Mouse (Mus musculus) stomach, embryonic 16.5 days (tissue): ENCODE data around the gene Hist1h3a. TPM values are rescaled to one million over a fixed set of nuclear protein-coding genes. Genes with fewer than 3 reads are reported as not detected.
"Not testable (repeated sequence)": the region's sequence is repeated elsewhere in the genome, so short reads cannot be mapped to it uniquely, and the experiment has no call there.

Source experiments
- ATAC-seq: fragments of 200-750 bp; cut with Nextera tagmentation; 2 replicates; pipeline ENCODE4 v1.8.0; 2017; ENCODE audit warnings: moderate number of reproducible peaks, moderate TSS enrichment; ENCODE audit not compliant: insufficient read depth, low FRiP score
- H3K27ac ChIP-seq: fragments of 300-500 bp; sonication (generic); 2 replicates; pipeline ENCODE4 v1.5.1; 2014; ENCODE audit warnings: low read length
- H3K27me3 ChIP-seq: fragments of 300-500 bp; sonication (generic); 2 replicates; pipeline ENCODE4 v1.6.1; 2014; ENCODE audit warnings: low read length, control low read depth, mixed read lengths; ENCODE audit not compliant: control insufficient read depth, insufficient read depth
- H3K36me3 ChIP-seq: fragments of 300-500 bp; sonication (generic); 2 replicates; pipeline ENCODE4 v1.6.1; 2014; ENCODE audit warnings: low read length; ENCODE audit not compliant: control insufficient read depth, insufficient read depth
- H3K4me1 ChIP-seq: fragments of 300-500 bp; sonication (generic); 2 replicates; pipeline ENCODE4 v1.6.1; 2014; ENCODE audit warnings: low read length, control low read depth, mixed read lengths; ENCODE audit not compliant: control insufficient read depth, insufficient read depth
- H3K4me2 ChIP-seq: fragments of 300-500 bp; sonication (generic); 2 replicates; pipeline ENCODE4 v1.6.1; 2014; ENCODE audit warnings: low read depth, low read length, mixed read lengths
- H3K4me3 ChIP-seq: fragments of 300-500 bp; sonication (generic); replicated peaks from 2 replicates; pipeline ENCODE4 v1.5.1; 2014; ENCODE audit warnings: mild to moderate bottlenecking, low read length
- H3K9ac ChIP-seq: fragments of 300-500 bp; sonication (generic); 2 replicates; pipeline ENCODE4 v1.6.1; 2014; ENCODE audit warnings: low read length
- H3K9me3 ChIP-seq: fragments of 300-500 bp; sonication (generic); replicated peaks from 2 replicates; pipeline ENCODE4 v1.6.1; 2016; ENCODE audit warnings: low read length, control low read depth; ENCODE audit not compliant: control insufficient read depth
- WGBS: fragments of 180-500 bp; shearing (Covaris S2); extraction: QIAGEN DNeasy Blood & Tissue Kit; methylation state at CpG from one replicate; pipeline ENCODE4 v1.1.7; 2014; 5-methylcytosine and 5-hydroxymethylcytosine counted together
- polyA plus RNA-seq: library from polyadenylated mRNA; unstranded; fragments of >200 nt; fragmentation: Nextera tagmentation; extraction: Ambion mirVana; gene quantifications from 2 replicates; pipeline ENCODE4 v1.2.1, GENCODE M21; 2015

Hist1h3a gene
- 2.0 and 3.5 TPM in 2 replicates for polyA plus RNA-seq

DNA sequence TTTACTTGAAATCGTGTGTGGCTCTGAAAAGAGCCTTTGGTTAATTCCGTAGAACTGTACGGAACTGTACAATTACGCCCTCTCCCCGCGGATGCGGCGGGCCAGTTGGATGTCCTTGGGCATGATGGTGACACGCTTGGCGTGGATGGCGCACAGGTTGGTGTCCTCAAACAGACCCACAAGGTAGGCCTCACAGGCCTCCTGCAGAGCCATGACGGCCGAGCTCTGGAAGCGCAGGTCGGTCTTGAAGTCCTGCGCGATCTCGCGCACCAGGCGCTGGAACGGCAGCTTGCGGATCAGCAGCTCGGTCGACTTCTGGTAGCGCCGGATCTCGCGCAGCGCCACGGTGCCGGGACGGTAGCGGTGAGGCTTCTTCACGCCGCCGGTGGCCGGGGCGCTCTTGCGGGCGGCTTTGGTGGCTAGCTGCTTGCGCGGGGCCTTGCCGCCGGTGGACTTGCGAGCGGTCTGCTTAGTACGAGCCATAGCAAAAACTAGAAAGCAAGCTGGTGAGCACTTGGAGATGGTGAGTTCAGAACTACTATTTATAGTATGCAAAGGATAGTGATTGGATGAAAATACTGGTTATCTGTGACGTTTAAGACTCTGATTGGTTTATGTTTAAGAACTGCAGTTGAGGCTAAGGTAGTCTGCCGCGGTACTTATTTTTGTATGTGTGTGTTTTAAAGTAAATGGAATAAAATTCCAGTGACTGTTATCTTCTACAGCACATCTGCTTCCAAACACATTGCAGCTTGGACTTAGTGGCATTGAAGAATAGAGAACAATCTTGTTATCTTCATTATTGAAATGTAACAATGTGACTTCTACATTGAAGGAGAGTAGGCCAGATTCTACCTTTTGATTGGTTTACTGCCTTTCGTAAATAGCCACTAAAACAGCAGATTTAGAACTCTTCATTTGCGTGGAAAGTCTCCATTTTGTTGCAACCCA lies at the start of gene Hist1h3a:
TSS of gene Hist1h3a (minus strand) at position 516 of the 951 bp plus-strand sequence.
- not testable (repeated sequence) for H3K27me3 ChIP-seq, H3K9me3 ChIP-seq, H3K36me3 ChIP-seq
- Histone ChIP-seq H3K4me3 (peak within 1 kb of the TSS; percentile 59), H3K9ac (peak within 1 kb of the TSS; percentile 80), H3K4me2 (peak within 1 kb of the TSS; percentile 75), H3K27ac (peak within 1 kb of the TSS; percentile 98), H3K4me1 (peaks cover 17% of the 10 kb centered on the region)
- ATAC-seq = peak; percentile 54
- WGBS = under 1% methylated on average over 32 of the region's 52 CpGs

DNA sequence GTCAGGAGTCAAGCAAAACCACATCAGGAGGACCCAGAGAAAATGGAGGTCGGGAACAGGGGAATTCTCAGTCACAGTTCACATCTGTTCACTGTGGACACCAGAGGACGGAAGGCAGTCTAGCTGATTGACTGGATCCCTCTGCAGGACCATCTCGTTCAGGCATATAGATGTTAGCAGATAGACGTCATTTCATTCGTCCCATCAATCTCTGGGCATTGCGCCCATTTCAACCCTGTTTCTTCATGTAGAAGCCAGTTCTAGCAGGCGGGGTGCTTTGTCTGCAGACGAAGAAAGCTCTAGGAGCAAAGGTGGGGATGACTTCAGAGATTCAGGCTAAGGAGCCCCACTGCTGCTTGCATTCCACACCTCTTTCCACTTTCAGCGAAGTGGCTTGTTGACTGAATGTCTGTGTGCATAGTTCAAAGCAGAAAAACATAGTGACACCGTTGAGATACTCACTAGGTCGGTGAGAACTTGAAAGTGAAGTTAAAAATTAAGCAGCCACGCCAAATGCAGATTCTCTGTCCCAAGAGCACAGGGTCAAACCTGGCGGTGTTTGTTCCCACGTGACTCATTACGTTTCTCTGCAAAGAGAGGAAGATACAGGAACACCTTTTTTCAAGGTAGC lies 44.4 kb upstream of the Hist1h3a start, which contains the start of gene Slc17a2:
TSS of gene Slc17a2 (plus strand) at position 572 of the 631 bp plus-strand sequence.
- Histone ChIP-seq H3K9me3 (no peaks in the 10 kb centered on the region), H3K36me3 (no peaks in the 10 kb centered on the region), H3K4me1 (no peaks in the 10 kb centered on the region), H3K27ac (no peak within 1 kb of the TSS), H3K9ac (no peak within 1 kb of the TSS), H3K4me3 (no peak within 1 kb of the TSS), H3K4me2 (no peak within 1 kb of the TSS), H3K27me3 (no peaks in the 10 kb centered on the region)
- 67% methylated on average over 15 of the region's 15 CpGs for WGBS
- ATAC-seq = no peak

DNA sequence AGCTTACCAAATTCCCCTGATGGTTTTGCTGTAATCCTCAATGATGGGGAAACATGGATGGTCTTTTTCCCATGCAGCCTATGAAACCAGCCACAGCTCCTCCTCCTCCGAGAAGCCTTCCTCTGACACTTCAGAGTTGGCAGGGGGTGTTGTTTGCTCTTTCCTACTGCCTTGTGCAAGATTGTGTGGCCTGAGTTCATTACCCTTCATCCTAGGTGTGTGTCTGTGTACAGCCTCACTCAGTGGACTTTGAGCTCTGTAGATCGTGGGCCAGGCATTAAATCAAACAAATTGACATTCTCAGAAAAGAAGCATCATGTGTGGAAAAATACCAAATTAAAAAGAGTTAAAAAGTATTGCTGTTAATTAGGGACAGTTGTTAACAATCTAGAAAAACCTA lies 42.3 kb upstream of the Hist1h3a start:
- H3K36me3 ChIP-seq = no peaks in the 10 kb centered on the region
- no peaks in the 10 kb centered on the region for H3K4me1 ChIP-seq
- no peaks in the 10 kb centered on the region for H3K9me3 ChIP-seq
- no peak overlapping the region for H3K27ac ChIP-seq
- no peak overlapping the region for H3K4me2 ChIP-seq
- 50% methylated on average over 2 of the region's 2 CpGs for WGBS
- ATAC-seq = no peak
- no peak overlapping the region for H3K9ac ChIP-seq
- H3K4me3 ChIP-seq = no peak overlapping the region
- no peaks in the 10 kb centered on the region for H3K27me3 ChIP-seq

DNA sequence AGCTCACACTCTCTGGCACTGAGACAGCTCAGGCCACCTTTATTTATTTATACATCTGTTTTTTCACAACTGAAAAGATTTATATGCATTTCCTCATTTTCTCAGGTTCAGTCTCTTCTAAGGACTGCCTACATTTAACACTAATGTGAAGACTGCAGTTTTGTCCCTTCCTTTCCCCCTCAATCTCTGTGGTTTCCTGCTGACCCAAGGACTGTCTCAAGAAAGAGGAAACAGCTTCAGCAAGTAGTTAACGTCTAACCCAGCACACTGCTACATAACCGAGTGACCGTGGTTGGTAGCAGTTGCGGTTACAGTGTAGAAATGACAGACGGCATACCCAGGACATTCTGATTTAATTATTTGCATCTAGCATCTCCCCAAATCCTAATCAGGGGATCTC lies 37.2 kb upstream of the Hist1h3a start:
- no peak for ATAC-seq
- no peaks in the 10 kb centered on the region for H3K4me1 ChIP-seq
- WGBS = 76% methylated on average over 5 of the region's 5 CpGs

DNA sequence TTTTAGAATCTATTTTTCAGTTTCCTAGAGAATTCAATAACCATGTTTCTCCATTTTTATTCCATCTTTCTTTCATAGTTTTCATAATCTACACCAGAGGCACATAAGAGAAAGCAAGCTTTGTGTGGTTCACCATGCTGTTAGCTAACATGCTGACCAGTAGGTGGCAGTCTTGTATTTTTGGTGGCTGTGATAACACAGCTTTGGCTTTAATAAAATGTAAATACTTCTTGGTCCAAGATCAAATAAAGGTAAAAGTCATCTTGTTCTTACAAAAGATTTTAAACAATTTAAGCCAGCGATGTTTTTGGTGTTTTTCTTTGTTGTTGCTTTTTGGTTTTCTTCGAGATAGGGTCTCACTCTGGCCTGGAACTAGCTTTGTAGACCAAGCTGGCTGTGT lies 30.3 kb upstream of the Hist1h3a start:
- ATAC-seq = no peak
- no peak overlapping the region for H3K9ac ChIP-seq
- WGBS = 42% methylated on average over 2 of the region's 2 CpGs
- no peak overlapping the region for H3K4me2 ChIP-seq
- H3K36me3 ChIP-seq = no peaks in the 10 kb centered on the region
- H3K27me3 ChIP-seq = no peaks in the 10 kb centered on the region
- no peak overlapping the region for H3K27ac ChIP-seq
- H3K9me3 ChIP-seq = no peaks in the 10 kb centered on the region
- no peaks in the 10 kb centered on the region for H3K4me1 ChIP-seq
- no peak overlapping the region for H3K4me3 ChIP-seq

More for the DNA sequence above, 37.2 kb upstream of the Hist1h3a start:
- Histone ChIP-seq H3K27me3 (no peaks in the 10 kb centered on the region), H3K4me2 (no peak overlapping the region), H3K9me3 (no peaks in the 10 kb centered on the region), H3K4me3 (no peak overlapping the region), H3K27ac (no peak overlapping the region), H3K9ac (no peak overlapping the region), H3K36me3 (no peaks in the 10 kb centered on the region)

DNA sequence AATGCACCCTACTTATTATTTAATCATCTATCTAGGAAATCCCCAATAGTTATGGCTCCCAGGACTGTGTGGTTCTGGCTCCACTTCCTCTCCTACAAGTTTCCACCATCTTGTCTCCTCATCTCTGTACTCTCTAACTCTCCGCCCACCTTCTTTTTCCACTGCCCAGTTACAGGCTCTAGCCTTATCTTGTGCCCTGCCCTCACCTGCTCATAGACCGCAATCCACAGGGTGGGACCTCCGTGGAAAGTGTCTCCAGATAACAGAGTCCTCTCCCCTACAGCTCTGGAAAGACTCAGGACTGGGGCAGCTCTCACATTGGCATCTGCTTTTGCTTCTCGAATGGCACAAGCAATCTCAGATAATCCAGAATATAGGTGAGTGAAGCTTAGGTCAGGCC lies 16.8 kb upstream of the Hist1h3a start:
- Histone ChIP-seq H3K9me3 (no peaks in the 10 kb centered on the region), H3K4me3 (no peak overlapping the region), H3K27ac (no peak overlapping the region), H3K9ac (no peak overlapping the region), H3K4me2 (no peak overlapping the region), H3K4me1 (no peaks in the 10 kb centered on the region), H3K27me3 (no peaks in the 10 kb centered on the region), H3K36me3 (no peaks in the 10 kb centered on the region)
- WGBS = 68% methylated on average over 4 of the region's 4 CpGs
- no peak for ATAC-seq

DNA sequence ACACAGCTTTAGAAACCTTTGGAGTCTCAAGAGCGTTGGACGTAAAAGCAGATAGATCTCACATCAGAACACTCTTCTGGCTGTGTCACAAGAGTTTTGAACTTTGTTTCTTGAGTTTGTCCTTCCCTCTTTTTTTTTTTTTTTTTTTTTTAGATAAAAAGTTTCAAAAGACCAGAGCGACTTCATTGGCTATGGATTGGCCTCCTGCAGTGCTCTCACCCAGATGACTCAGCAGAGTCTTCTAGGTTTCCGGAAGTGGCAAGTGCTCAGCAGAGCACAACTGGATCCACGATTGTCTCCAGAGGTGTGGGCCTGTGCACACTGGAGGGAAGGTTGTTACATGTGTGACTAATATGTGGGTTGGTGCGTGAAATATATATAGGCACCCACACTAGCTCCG lies 16.2 kb upstream of the Hist1h3a start:
- Histone ChIP-seq H3K27ac (no peak overlapping the region), H3K27me3 (no peaks in the 10 kb centered on the region), H3K9me3 (no peaks in the 10 kb centered on the region), H3K4me3 (no peak overlapping the region), H3K4me2 (no peak overlapping the region), H3K36me3 (no peaks in the 10 kb centered on the region), H3K4me1 (no peaks in the 10 kb centered on the region), H3K9ac (no peak overlapping the region)
- no peak for ATAC-seq
- 91% methylated on average over 7 of the region's 7 CpGs for WGBS

DNA sequence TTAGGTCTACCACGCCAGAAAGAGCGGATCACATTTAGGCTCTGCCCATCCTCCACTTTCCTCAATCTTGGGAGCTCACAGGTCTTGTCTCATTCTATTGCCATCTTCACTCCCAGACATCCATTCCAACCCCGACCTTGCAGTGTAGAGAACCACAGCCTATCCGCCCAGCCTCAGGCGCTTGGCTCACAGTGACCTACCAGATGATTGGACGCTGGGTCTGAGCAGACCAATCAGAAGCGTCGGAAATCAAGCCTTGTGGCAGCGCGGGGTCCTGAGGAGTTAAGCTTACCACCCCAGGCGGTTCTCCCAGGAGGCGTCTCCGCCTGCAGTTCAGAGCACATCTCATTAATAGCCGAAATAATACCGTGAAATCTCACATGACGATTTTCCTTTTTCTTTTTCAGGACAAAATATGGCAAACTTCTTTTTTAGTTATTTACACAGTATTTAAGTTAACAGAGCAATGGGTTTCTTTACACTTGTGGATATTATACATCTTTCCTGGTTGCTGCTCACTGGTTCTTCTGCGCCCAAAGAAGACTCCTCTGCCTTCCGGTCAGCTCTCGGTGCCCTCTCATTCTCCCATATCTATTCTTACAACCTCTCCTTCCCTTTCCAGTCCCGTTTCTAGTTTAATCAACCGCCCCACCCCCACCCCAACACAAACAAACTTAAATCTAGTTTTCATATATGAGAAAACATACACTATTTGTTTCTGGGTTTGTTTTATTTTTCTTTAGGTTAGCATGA lies 10.6 kb upstream of the Hist1h3a start:
- Histone ChIP-seq H3K27ac (no peak overlapping the region), H3K4me1 (no peaks in the 10 kb centered on the region), H3K27me3 (no peaks in the 10 kb centered on the region), H3K36me3 (no peaks in the 10 kb centered on the region), H3K4me2 (peak overlapping the region; percentile 43), H3K9me3 (no peaks in the 10 kb centered on the region), H3K9ac (no peak overlapping the region), H3K4me3 (peak overlapping the region; percentile 8)
- ATAC-seq = peak; percentile 88
- 21% methylated on average over 21 of the region's 21 CpGs for WGBS
